Mouse (Mus musculus): ENCODE results near the gene Vmn1r219. TPM values are rescaled to one million over a fixed set of nuclear protein-coding genes. Genes with fewer than 3 reads are reported as not detected.

The Vmn1r219 gene
- total RNA-seq (2023): not detected

DNA sequence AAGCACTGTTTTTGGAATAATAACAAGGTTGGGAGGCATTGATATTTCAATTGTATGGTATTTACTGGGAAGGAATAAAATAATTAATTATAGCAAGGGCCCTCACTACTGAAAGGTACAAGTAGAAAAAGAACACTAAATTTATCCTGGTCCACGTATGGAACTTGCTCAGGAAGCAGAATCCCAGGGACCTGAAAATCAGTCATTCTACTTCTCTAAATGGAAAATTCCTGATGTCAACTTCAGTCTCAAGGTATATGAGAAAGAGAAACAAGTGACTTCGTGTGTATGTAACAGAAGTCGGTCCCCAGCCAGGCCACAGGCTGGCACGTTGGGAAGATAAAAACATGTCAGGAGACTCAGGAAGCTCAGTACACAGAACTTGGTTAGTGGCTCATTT lies at the start of gene Vmn1r219:
Gene Vmn1r219 (plus strand): TSS at position 301 of the 400 bp plus-strand sequence.

DNA sequence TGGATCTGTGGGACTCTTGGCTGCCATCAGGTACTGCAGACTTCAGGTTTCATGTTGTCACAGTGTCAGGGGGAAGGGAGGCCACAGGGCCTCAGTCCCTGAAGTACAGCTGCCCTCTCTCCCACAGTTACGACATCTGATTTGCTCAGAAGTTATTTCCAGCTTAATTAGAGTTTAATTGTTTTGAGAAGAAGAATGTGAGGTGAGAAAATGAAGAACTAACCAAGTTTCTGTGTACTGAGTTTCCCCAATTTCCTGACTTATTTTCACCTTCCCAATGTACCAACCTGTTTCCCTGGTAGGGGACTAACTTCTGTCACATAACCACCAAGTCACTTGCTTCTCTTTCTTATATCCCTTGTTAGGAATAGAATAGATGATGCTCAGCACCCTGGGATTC lies 41.0 kb upstream of the Vmn1r219 start, which contains the start of gene Vmn1r217:
Gene Vmn1r217 (minus strand): TSS at position 101 of the 400 bp plus-strand sequence.

DNA sequence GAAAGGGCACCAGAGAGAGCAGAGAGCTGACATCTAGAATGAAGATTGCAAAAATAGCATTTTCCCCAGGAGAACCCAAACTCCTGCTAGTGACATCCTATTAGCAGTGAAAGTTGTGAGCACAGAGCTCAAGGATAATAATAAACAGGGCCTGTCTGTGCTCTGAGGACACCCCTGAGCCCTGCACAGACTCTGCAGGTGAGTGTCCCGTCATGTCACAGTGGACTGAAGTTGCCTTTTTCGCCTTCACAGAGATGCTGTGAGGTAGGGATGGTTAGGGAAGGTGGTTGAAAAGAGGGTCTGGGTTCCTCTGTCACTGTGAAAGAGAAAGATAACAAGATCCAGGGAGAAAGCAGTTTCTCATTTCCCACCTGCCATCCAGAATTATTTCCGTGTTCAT lies 26.0 kb upstream of the Vmn1r219 start, which contains the start of gene Vmn1r218:
Gene Vmn1r218 (plus strand): TSS at position 57 of the 400 bp plus-strand sequence.

DNA sequence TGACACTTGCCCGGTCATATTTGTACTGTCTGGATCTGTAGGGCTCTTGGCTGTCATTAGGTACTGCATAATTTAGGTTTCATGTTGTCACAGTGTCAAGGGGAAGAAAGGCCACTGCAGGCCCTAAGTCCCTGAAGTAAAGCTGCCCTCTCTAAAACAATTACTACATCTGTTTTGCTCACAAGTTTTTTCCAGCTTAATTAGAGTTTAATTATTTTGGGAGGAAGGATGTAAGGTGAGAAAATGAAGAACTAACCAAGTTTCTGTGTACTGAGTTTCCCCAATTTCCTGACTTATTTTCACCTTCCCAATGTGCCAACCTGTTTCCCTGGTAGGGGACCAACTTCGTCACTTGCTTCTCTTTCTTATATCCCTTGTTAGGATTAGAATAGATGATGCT lies 28.8 kb downstream of the Vmn1r219 start, which contains the start of gene Vmn1r220:
Gene Vmn1r220 (minus strand): TSS at position 101 of the 400 bp plus-strand sequence.

DNA sequence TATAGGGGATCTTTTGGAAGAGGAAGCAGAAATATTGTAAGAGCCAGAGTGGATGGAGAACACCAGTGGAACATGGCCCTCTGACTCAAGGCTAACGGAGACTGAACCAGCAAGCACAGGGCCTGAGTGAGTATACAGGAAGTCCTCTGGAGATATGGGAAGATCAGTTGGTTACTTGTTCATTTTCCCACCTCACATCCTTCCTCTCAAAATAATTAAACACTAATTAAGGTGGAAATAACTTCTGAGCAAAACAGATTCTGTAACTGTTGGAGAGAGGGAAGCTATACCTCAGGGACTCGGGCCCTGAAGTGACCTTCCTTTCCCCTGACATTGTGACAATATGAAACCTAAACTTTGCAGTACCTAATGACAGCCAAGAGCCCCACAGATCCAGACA lies 54.7 kb downstream of the Vmn1r219 start, which contains the start of gene Vmn1r221:
Gene Vmn1r221 (plus strand): TSS at position 301 of the 400 bp plus-strand sequence.

Other genes starting within 250 kb of the Vmn1r219 start
- gene Vmn1r213, start 151.7 kb upstream of the Vmn1r219 start, total RNA-seq (2023): not detected
- gene Vmn1r214, start 128.9 kb upstream of the Vmn1r219 start, total RNA-seq (2023): not detected
- gene Vmn1r215, start 91.3 kb upstream of the Vmn1r219 start, total RNA-seq (2023): not detected
- not detected for gene Vmn1r217, start 41.1 kb upstream of the Vmn1r219 start, total RNA-seq (2023)
- not detected for gene Vmn1r218, start 26.2 kb upstream of the Vmn1r219 start, total RNA-seq (2023)
- not detected for gene Vmn1r220, start 28.7 kb downstream of the Vmn1r219 start, total RNA-seq (2023)
- not detected for gene Vmn1r221, start 54.8 kb downstream of the Vmn1r219 start, total RNA-seq (2023)
- not detected for gene Vmn1r222, start 76.6 kb downstream of the Vmn1r219 start, total RNA-seq (2023)
- gene Vmn1r223, start 87.8 kb downstream of the Vmn1r219 start, total RNA-seq (2023): not detected
- gene Zfp322a, start 209.9 kb downstream of the Vmn1r219 start, total RNA-seq (2023): 1 to 10 TPM; 9.4 to 9.9 TPM

Measured in neutrophil, adult 59 days (primary cell).